Mouse (Mus musculus): ENCODE data around the gene Tnni3k. TPM values are rescaled to one million over a fixed set of nuclear protein-coding genes. Genes with fewer than 3 reads are reported as not detected.

The Tnni3k gene
- polyA plus RNA-seq, 1 experiment, result 0.05 TPM

- 78% methylated on average over 3 of the region's 3 CpGs for WGBS
- no peaks in the 10 kb centered on the region for H3K4me1 ChIP-seq (ENCODE audit: control insufficient read depth, insufficient read depth, low read length)
- H3K27ac ChIP-seq (ENCODE audit: insufficient read depth, low read depth, low read length), result no peak overlapping the region
Observed at GRCm38 (mm10) chr3:154758089-154758488, 297.1 kb downstream of the Tnni3k start.

GRCm38 (mm10) chr3:154755225-154755624 lies 300.0 kb downstream of the Tnni3k start:
- no peak for TF ChIP-seq POLR2A (IDR thresholded peaks at IDR 0.05; ENCODE audit: low read depth, low read length)
- no peak for TF ChIP-seq CTCF (conservative IDR thresholded peaks at IDR 0.05; ENCODE audit: insufficient read depth, insufficient read length, low read depth, low read length)
- H3K4me3 ChIP-seq (ENCODE audit: insufficient read depth, low read depth, low read length), result no peak overlapping the region
- no peaks in the 10 kb centered on the region for H3K4me1 ChIP-seq (ENCODE audit: control insufficient read depth, insufficient read depth, low read length)
- H3K36me3 ChIP-seq (ENCODE audit: control insufficient read depth, insufficient read depth, low read length), result no peaks in the 10 kb centered on the region
- WGBS, result 97% methylated on average over 3 of the region's 3 CpGs
- H3K27ac ChIP-seq (ENCODE audit: insufficient read depth, low read depth, low read length), result no peak overlapping the region
- no peaks in the 10 kb centered on the region for H3K27me3 ChIP-seq (replicated peaks; ENCODE audit: control insufficient read depth, insufficient read depth, low read length)
- no peak for DNase-seq

More at GRCm38 (mm10) chr3:154758089-154758488, 297.1 kb downstream of the Tnni3k start:
- TF ChIP-seq CTCF (conservative IDR thresholded peaks at IDR 0.05; ENCODE audit: insufficient read depth, insufficient read length, low read depth, low read length), result no peak
- no peak overlapping the region for H3K4me3 ChIP-seq (ENCODE audit: insufficient read depth, low read depth, low read length)
- H3K27me3 ChIP-seq (replicated peaks; ENCODE audit: control insufficient read depth, insufficient read depth, low read length), result no peaks in the 10 kb centered on the region
- no peak for DNase-seq
- no peaks in the 10 kb centered on the region for H3K36me3 ChIP-seq (ENCODE audit: control insufficient read depth, insufficient read depth, low read length)

- no peak for DNase-seq
- Histone ChIP-seq H3K4me3 (ENCODE audit: insufficient read depth, low read depth, low read length) (no peak overlapping the region), H3K27ac (ENCODE audit: insufficient read depth, low read depth, low read length) (no peak overlapping the region), H3K27me3 (replicated peaks; ENCODE audit: control insufficient read depth, insufficient read depth, low read length) (no peaks in the 10 kb centered on the region), H3K36me3 (ENCODE audit: control insufficient read depth, insufficient read depth, low read length) (no peaks in the 10 kb centered on the region), H3K4me1 (ENCODE audit: control insufficient read depth, insufficient read depth, low read length) (no peaks in the 10 kb centered on the region)
- 38% methylated on average over 3 of the region's 3 CpGs for WGBS
- TF ChIP-seq POLR2A (IDR thresholded peaks at IDR 0.05; ENCODE audit: low read depth, low read length) (no peak), CTCF (conservative IDR thresholded peaks at IDR 0.05; ENCODE audit: insufficient read depth, insufficient read length, low read depth, low read length) (no peak)
Observed at GRCm38 (mm10) chr3:154754505-154754904, 300.7 kb downstream of the Tnni3k start.

- H3K4me3 ChIP-seq (ENCODE audit: insufficient read depth, low read depth, low read length), result no peak overlapping the region
- no peaks in the 10 kb centered on the region for H3K4me1 ChIP-seq (ENCODE audit: control insufficient read depth, insufficient read depth, low read length)
- H3K27me3 ChIP-seq (replicated peaks; ENCODE audit: control insufficient read depth, insufficient read depth, low read length), result no peaks in the 10 kb centered on the region
- 95% methylated on average over 2 of the region's 2 CpGs for WGBS
- DNase-seq, result no peak
- H3K36me3 ChIP-seq (ENCODE audit: control insufficient read depth, insufficient read depth, low read length), result no peaks in the 10 kb centered on the region
- no peak for TF ChIP-seq POLR2A (IDR thresholded peaks at IDR 0.05; ENCODE audit: low read depth, low read length)
- no peak for TF ChIP-seq CTCF (conservative IDR thresholded peaks at IDR 0.05; ENCODE audit: insufficient read depth, insufficient read length, low read depth, low read length)
- no peak overlapping the region for H3K27ac ChIP-seq (ENCODE audit: insufficient read depth, low read depth, low read length)
Observed at GRCm38 (mm10) chr3:154744317-154744716, 310.9 kb downstream of the Tnni3k start.

- DNase-seq, result no peak
- no peak overlapping the region for H3K27ac ChIP-seq (ENCODE audit: insufficient read depth, low read depth, low read length)
- WGBS, result 61% methylated on average over 5 of the region's 5 CpGs
- H3K36me3 ChIP-seq (ENCODE audit: control insufficient read depth, insufficient read depth, low read length), result no peaks in the 10 kb centered on the region
- no peaks in the 10 kb centered on the region for H3K27me3 ChIP-seq (replicated peaks; ENCODE audit: control insufficient read depth, insufficient read depth, low read length)
- H3K4me1 ChIP-seq (ENCODE audit: control insufficient read depth, insufficient read depth, low read length), result no peaks in the 10 kb centered on the region
- TF ChIP-seq POLR2A (IDR thresholded peaks at IDR 0.05; ENCODE audit: low read depth, low read length), result no peak
- no peak for TF ChIP-seq CTCF (conservative IDR thresholded peaks at IDR 0.05; ENCODE audit: insufficient read depth, insufficient read length, low read depth, low read length)
- H3K4me3 ChIP-seq (ENCODE audit: insufficient read depth, low read depth, low read length), result no peak overlapping the region
Observed at GRCm38 (mm10) chr3:154742927-154743326, 312.3 kb downstream of the Tnni3k start.

- WGBS, result 63% methylated on average over 5 of the region's 5 CpGs
- no peak overlapping the region for H3K4me3 ChIP-seq (ENCODE audit: insufficient read depth, low read depth, low read length)
- no peaks in the 10 kb centered on the region for H3K36me3 ChIP-seq (ENCODE audit: control insufficient read depth, insufficient read depth, low read length)
- DNase-seq, result no peak
- TF ChIP-seq POLR2A (IDR thresholded peaks at IDR 0.05; ENCODE audit: low read depth, low read length), result no peak
- TF ChIP-seq CTCF (conservative IDR thresholded peaks at IDR 0.05; ENCODE audit: insufficient read depth, insufficient read length, low read depth, low read length), result no peak
- no peaks in the 10 kb centered on the region for H3K27me3 ChIP-seq (replicated peaks; ENCODE audit: control insufficient read depth, insufficient read depth, low read length)
- H3K4me1 ChIP-seq (ENCODE audit: control insufficient read depth, insufficient read depth, low read length), result no peaks in the 10 kb centered on the region
- no peak overlapping the region for H3K27ac ChIP-seq (ENCODE audit: insufficient read depth, low read depth, low read length)
Observed at GRCm38 (mm10) chr3:154741496-154741895, 313.7 kb downstream of the Tnni3k start.

Other genes starting within 250 kb of the Tnni3k start
- 12.1 and 12.5 TPM in 2 replicates for gene Fpgt, start 38.0 kb upstream of the Tnni3k start, polyA plus RNA-seq (2012; rRNA removed)
- 0.72 and 0.81 TPM in 2 replicates for gene Lrriq3, start 38.0 kb upstream of the Tnni3k start, polyA plus RNA-seq (2012; rRNA removed)